Mouse (Mus musculus) erythroblast, embryonic 14.5 days (primary cell): ENCODE measurements around the gene Tff2. TPM values are rescaled to one million over a fixed set of nuclear protein-coding genes. Genes with fewer than 3 reads are reported as not detected.

ENCODE experiments used
- H3K27me3 ChIP-seq: 2 replicates; pipeline ENCODE4 v1.6.1; 2012; ENCODE audit warnings: inconsistent platforms; ENCODE audit not compliant: control insufficient read depth
- H3K36me3 ChIP-seq: 2 replicates; pipeline ENCODE4 v1.6.1; 2012; ENCODE audit warnings: mild to moderate bottlenecking, inconsistent platforms; ENCODE audit not compliant: control insufficient read depth
- H3K4me1 ChIP-seq: 2 replicates; pipeline ENCODE4 v1.6.1; 2012; ENCODE audit warnings: inconsistent platforms; ENCODE audit not compliant: control insufficient read depth
- H3K4me3 ChIP-seq: replicated peaks from 2 replicates; pipeline ENCODE3; 2012; ENCODE audit warnings: moderate library complexity, mild to moderate bottlenecking, inconsistent platforms
- H3K9me3 ChIP-seq: 2 replicates; pipeline ENCODE4 v1.6.1; 2012; ENCODE audit warnings: low read length, inconsistent platforms, mixed read lengths; ENCODE audit not compliant: control insufficient read depth
- GATA1 ChIP-seq: IDR thresholded peaks from 2 replicates; pipeline ENCODE4 v1.6.1; 2012; ENCODE audit warnings: low read length, inconsistent platforms, mixed read lengths
- TAL1 ChIP-seq: IDR thresholded peaks from 3 replicates; pipeline ENCODE4 v1.6.1; 2012; ENCODE audit warnings: low read length, inconsistent platforms, mixed read lengths
- polyA plus RNA-seq: library from polyadenylated mRNA; stranded (reverse); fragments of >175 nt; gene quantifications from 2 replicates; pipeline ENCODE4 v1.2.3, GENCODE M21; 2012

The Tff2 gene
- polyA plus RNA-seq, 1 experiment = not detected

GRCm38 (mm10) chr17:31125548-31126266 is 18.4 kb downstream of the Tff2 start:
- H3K4me3 ChIP-seq = no peak overlapping the region
- TF ChIP-seq TAL1 = no peak
- TF ChIP-seq GATA1 = no peak

GRCm38 (mm10) chr17:31121975-31122374 is 22.1 kb downstream of the Tff2 start:
- Histone ChIP-seq H3K4me1 (peaks cover 34% of the 10 kb centered on the region), H3K9me3 (no peaks in the 10 kb centered on the region), H3K36me3 (no peaks in the 10 kb centered on the region), H3K27me3 (0 out of 2 replicates have a peak, but pooled peaks cover 3% of the 10 kb centered on the region), H3K4me3 (no peak overlapping the region)
- no peak for TF ChIP-seq TAL1

More at GRCm38 (mm10) chr17:31125548-31126266, 18.4 kb downstream of the Tff2 start:
- H3K27me3 ChIP-seq = peaks cover 8% of the 10 kb centered on the region; the same call in 1 of the 2 replicates
- H3K4me1 ChIP-seq = peaks cover 12% of the 10 kb centered on the region
- H3K36me3 ChIP-seq = no peaks in the 10 kb centered on the region
- H3K9me3 ChIP-seq = no peaks in the 10 kb centered on the region

DNA sequence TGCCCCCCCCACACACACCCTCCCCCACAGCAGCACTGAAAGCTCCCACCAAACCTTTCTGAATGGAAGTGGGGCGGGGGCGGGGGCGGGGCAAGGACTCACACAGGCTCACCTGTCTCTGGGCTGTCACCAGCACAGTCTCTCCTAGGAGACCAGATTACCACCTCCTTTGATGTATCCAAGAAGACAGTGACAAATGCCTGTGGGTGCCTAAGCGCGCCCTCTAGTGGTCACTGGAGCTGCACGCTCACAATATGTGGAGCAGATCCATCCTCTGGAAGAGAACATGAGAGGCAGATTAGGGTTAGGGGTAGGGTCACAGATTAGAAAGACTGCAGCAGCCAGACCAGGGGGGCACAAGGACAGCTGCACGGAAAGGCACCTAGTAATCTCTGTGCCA is 24.7 kb downstream of the Tff2 start:
- H3K9me3 ChIP-seq = no peaks in the 10 kb centered on the region
- H3K27me3 ChIP-seq = 0 out of 2 replicates have a peak, but pooled peaks cover 3% of the 10 kb centered on the region
- no peaks in the 10 kb centered on the region for H3K36me3 ChIP-seq
- peaks cover 34% of the 10 kb centered on the region for H3K4me1 ChIP-seq
- no peak overlapping the region for H3K4me3 ChIP-seq
- TF ChIP-seq TAL1 = no peak

DNA sequence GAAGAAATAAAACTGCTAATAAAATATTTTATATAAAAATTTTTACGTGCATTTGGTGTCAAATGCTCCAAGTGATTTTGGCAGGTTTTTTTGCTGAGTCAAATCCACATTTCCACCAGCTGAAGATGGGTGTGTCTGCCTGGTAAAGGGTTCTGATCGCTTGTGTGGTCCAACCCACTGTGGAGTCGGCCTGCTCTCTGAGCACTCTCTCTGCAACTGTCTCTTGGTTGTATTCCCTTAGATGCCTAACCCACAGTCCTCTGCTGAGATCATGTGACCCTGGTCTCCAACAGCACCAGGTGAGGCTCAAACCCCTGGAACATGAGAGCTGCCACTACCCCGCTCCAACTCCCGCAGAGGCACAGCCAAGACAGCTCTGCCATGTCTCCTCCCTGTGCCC is 26.1 kb downstream of the Tff2 start:
- Histone ChIP-seq H3K36me3 (no peaks in the 10 kb centered on the region), H3K27me3 (0 out of 2 replicates have a peak, but pooled peaks cover 1% of the 10 kb centered on the region), H3K9me3 (no peaks in the 10 kb centered on the region), H3K4me3 (no peak overlapping the region), H3K4me1 (peaks cover 34% of the 10 kb centered on the region)
- TF ChIP-seq GATA1 (no peak), TAL1 (no peak)

- H3K36me3 ChIP-seq = peaks cover 2% of the 10 kb centered on the region
- peaks cover 24% of the 10 kb centered on the region for H3K4me1 ChIP-seq
- H3K4me3 ChIP-seq = no peak overlapping the region
- H3K9me3 ChIP-seq = no peaks in the 10 kb centered on the region
- TF ChIP-seq TAL1 (no peak), GATA1 (no peak)
- H3K27me3 ChIP-seq = no peaks in the 10 kb centered on the region
Measured at GRCm38 (mm10) chr17:31116063-31116462, 28.0 kb downstream of the Tff2 start.

DNA sequence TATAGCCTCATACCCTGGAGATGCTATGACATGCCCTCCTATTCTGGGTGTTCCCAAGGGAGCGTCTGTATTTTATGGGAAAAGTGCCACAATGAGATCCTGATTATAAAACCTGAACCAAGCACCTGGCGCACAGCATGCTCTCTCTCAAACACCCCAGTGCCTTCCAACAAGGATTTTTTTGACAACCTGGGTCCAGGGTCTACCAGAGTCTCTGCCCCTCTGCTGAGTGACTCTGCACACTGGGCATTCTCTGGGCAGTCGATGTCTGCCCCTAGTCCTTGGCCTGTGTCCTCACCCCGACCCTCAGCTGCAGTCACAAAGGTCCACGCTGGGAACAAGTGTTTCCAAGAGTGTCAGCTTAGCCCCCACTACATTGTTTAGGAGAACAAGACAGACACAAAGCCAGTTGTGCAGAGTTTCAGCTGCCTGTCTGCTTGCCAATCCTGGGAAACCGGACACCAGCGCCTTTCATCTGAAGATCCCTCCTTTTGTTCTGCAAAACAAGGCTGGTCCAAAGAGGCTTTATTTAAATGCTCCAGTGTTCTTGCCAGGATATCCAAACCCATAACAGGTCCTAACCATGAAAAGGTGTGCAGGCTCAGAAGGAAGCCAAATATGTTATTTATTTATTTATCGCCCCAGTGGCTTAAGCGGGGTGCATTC is 30.8 kb downstream of the Tff2 start:
- Histone ChIP-seq H3K9me3 (no peaks in the 10 kb centered on the region), H3K36me3 (peaks cover 3% of the 10 kb centered on the region), H3K27me3 (no peaks in the 10 kb centered on the region), H3K4me3 (no peak overlapping the region), H3K4me1 (peaks cover 13% of the 10 kb centered on the region)
- no peak for TF ChIP-seq GATA1
- TF ChIP-seq TAL1 = no peak

- TF ChIP-seq GATA1 (no peak), TAL1 (no peak)
- no peak overlapping the region for H3K4me3 ChIP-seq
- no peaks in the 10 kb centered on the region for H3K9me3 ChIP-seq
- peaks cover 20% of the 10 kb centered on the region for H3K4me1 ChIP-seq
- peaks cover 3% of the 10 kb centered on the region for H3K36me3 ChIP-seq
- no peaks in the 10 kb centered on the region for H3K27me3 ChIP-seq
Measured at GRCm38 (mm10) chr17:31108388-31108787, 35.7 kb downstream of the Tff2 start.

- Histone ChIP-seq H3K4me3 (no peak overlapping the region), H3K36me3 (no peaks in the 10 kb centered on the region), H3K9me3 (no peaks in the 10 kb centered on the region), H3K4me1 (peaks cover 46% of the 10 kb centered on the region), H3K27me3 (no peaks in the 10 kb centered on the region; the same call in 1 of the 2 replicates)
- TF ChIP-seq GATA1 (no peak), TAL1 (no peak)
Measured at GRCm38 (mm10) chr17:31103823-31104222, 40.3 kb downstream of the Tff2 start.

DNA sequence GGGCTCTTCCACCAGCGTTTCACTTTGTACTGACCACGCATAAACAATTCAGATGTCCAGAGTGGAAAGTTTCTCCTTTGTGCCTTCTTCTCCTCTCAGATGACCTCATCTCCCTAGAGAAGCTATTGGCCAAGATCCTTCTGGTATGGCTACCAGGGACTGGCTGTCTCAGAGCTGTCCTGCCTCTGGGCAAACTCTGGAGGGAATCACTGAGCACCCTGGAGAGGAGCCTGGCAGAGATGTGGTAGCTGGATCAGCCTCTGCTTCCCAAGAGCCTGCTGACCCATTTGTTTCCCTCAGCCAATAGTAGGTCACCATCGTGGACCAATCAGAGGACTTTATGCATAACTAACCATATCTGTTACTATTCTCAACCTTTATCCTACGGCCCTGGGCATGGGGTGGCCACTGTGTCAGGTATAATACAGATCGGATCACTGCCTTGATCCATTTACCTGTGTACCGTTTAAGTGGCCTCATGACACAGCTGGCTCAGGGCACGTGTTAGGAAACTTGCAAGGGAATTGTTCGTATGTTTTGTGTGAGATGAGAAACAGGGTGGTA is 41.0 kb downstream of the Tff2 start:
- Histone ChIP-seq H3K36me3 (peaks cover under 1% of the 10 kb centered on the region; the same call in 1 of the 2 replicates), H3K9me3 (peaks cover 1% of the 10 kb centered on the region; the same call in 1 of the 2 replicates), H3K4me1 (peaks cover 48% of the 10 kb centered on the region), H3K27me3 (no peaks in the 10 kb centered on the region; the same call in 1 of the 2 replicates), H3K4me3 (no peak overlapping the region)
- TF ChIP-seq GATA1 = no peak
- no peak for TF ChIP-seq TAL1
